Mouse (Mus musculus): Measurements from ENCODE around the gene Osbpl8. TPM values are rescaled to one million over a fixed set of nuclear protein-coding genes. Genes with fewer than 3 reads are reported as not detected.

The Osbpl8 gene
- polyA plus RNA-seq, 1 experiment from 2014 or later, result 3.0 TPM

- ATAC-seq, result no peak
- Histone ChIP-seq H3K9ac (ENCODE audit: low read depth, low read length) (no peak overlapping the region), H3K27me3 (replicated peaks; ENCODE audit: control insufficient read depth, insufficient read depth, low read length) (no peaks in the 10 kb centered on the region), H3K9me3 (ENCODE audit: control insufficient read depth, low read length) (no peaks in the 10 kb centered on the region), H3K4me2 (ENCODE audit: low read depth, low read length) (no peak overlapping the region), H3K36me3 (ENCODE audit: control insufficient read depth, insufficient read depth, low read length) (no peaks in the 10 kb centered on the region), H3K4me3 (ENCODE audit: low read length) (no peak overlapping the region), H3K4me1 (ENCODE audit: control insufficient read depth, insufficient read depth, low read length) (no peaks in the 10 kb centered on the region), H3K27ac (ENCODE audit: low read length) (no peak overlapping the region)
- WGBS, result 79% methylated on average over 11 of the region's 11 CpGs
Observed at GRCm38 (mm10) chr10:111272905-111273304, 108.4 kb downstream of the Osbpl8 start.

DNA sequence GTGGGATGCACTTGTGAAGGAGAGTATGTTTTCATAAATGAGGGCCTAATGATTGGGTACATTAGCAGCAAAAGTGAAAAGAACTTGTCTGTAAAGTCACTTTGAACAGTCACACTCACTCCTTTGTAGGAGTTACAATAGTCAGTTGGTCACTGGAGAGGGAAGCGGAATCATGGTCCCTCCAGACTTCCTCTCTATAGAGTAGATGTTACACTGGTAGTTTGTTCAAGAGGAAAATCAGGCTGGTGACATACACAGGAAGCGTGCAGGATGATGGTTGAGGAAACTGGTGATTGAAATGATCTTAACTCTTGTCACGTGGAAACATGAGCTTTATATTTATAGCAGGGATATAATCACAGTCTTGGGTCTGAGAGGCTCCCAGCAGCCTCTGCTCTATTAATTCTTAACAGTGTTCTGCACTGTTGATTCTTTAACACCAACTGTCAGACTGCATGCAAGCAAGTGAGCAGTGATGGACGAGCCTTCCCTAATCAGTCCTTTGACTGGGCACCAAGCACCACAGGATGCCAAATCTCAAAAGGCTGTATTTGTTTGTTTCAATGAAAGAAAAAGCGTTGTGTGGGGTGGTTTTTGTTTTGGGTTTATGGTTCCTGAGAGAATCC is 109.0 kb downstream of the Osbpl8 start:
- no peak overlapping the region for H3K27ac ChIP-seq (ENCODE audit: low read length)
- no peak for ATAC-seq
- no peaks in the 10 kb centered on the region for H3K4me1 ChIP-seq (ENCODE audit: control insufficient read depth, insufficient read depth, low read length)
- 77% methylated on average over 5 of the region's 5 CpGs for WGBS
- no peak overlapping the region for H3K9ac ChIP-seq (ENCODE audit: low read depth, low read length)
- H3K36me3 ChIP-seq (ENCODE audit: control insufficient read depth, insufficient read depth, low read length), result no peaks in the 10 kb centered on the region
- H3K4me3 ChIP-seq (ENCODE audit: low read length), result no peak overlapping the region
- H3K9me3 ChIP-seq (ENCODE audit: control insufficient read depth, low read length), result no peaks in the 10 kb centered on the region
- H3K27me3 ChIP-seq (replicated peaks; ENCODE audit: control insufficient read depth, insufficient read depth, low read length), result no peaks in the 10 kb centered on the region
- no peak overlapping the region for H3K4me2 ChIP-seq (ENCODE audit: low read depth, low read length)

DNA sequence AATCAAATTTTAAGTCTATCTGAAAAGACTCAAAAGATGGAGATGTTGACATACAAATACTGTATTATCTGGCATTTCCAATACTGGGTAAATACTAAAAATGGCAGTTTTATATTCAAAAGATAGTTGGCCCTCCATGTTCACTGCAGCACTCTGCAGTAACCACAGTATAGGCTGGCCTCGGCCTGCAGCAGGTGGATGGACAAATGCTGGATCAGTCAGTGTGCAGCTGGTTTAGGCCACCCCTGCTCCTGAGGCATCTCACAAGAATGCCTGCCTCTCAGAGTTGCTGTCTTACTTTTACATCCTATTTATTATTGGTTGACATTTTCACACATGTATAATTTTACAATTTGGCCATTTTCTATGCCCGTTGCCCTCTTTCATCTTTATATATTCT is 111.3 kb downstream of the Osbpl8 start:
- H3K9me3 ChIP-seq (ENCODE audit: control insufficient read depth, low read length), result no peaks in the 10 kb centered on the region
- no peak overlapping the region for H3K4me3 ChIP-seq (ENCODE audit: low read length)
- no peak overlapping the region for H3K27ac ChIP-seq (ENCODE audit: low read length)
- no peak for ATAC-seq
- H3K4me1 ChIP-seq (ENCODE audit: control insufficient read depth, insufficient read depth, low read length), result no peaks in the 10 kb centered on the region
- H3K9ac ChIP-seq (ENCODE audit: low read depth, low read length), result no peak overlapping the region
- whole genome bisulfite sequencing, result 91% methylated on average over 2 of the region's 2 CpGs
- H3K36me3 ChIP-seq (ENCODE audit: control insufficient read depth, insufficient read depth, low read length), result no peaks in the 10 kb centered on the region
- H3K4me2 ChIP-seq (ENCODE audit: low read depth, low read length), result no peak overlapping the region
- H3K27me3 ChIP-seq (replicated peaks; ENCODE audit: control insufficient read depth, insufficient read depth, low read length), result no peaks in the 10 kb centered on the region

DNA sequence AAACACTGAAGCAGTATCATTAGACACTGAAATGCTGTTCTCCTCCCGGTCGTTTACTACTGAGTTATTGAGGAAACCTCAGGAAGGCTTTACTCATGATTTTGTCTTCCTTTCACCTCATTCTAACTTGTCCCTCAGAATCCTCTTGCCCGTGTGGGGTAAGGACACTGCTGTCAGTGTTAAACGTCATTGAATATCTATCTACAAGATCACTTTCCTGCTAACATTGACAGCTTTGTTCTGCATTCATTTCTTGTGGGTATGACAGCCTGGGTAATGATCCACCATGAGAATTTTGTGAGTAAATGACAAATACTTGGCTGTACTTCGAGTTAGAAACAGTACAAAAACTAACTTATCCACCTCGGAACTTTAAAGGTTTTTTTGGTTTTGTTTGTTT is 133.1 kb downstream of the Osbpl8 start:
- no peak overlapping the region for H3K9ac ChIP-seq (ENCODE audit: low read depth, low read length)
- no peak for ATAC-seq

GRCm38 (mm10) chr10:111298140-111299098 is 133.9 kb downstream of the Osbpl8 start, which contains the start of gene Bbs10:
TSS of gene Bbs10 (plus strand) at chr10:111298679.
- Histone ChIP-seq H3K9me3 (ENCODE audit: control insufficient read depth, low read length) (no peaks in the 10 kb centered on the region), H3K4me2 (ENCODE audit: low read depth, low read length) (peak within 1 kb of the TSS; percentile 63), H3K4me3 (ENCODE audit: low read length) (peak within 1 kb of the TSS; percentile 84), H3K36me3 (ENCODE audit: control insufficient read depth, insufficient read depth, low read length) (no peaks in the 10 kb centered on the region), H3K27ac (ENCODE audit: low read length) (peak within 1 kb of the TSS; percentile 72), H3K4me1 (ENCODE audit: control insufficient read depth, insufficient read depth, low read length) (no peaks in the 10 kb centered on the region), H3K27me3 (replicated peaks; ENCODE audit: control insufficient read depth, insufficient read depth, low read length) (no peaks in the 10 kb centered on the region), H3K9ac (ENCODE audit: low read depth, low read length) (peak within 1 kb of the TSS; percentile 76)
- whole genome bisulfite sequencing, result 1% methylated on average over 54 of the region's 54 CpGs
- peak; percentile 100 for ATAC-seq

More for the DNA sequence above, 133.1 kb downstream of the Osbpl8 start:
- Histone ChIP-seq H3K9me3 (ENCODE audit: control insufficient read depth, low read length) (no peaks in the 10 kb centered on the region), H3K27ac (ENCODE audit: low read length) (no peak overlapping the region), H3K4me1 (ENCODE audit: control insufficient read depth, insufficient read depth, low read length) (no peaks in the 10 kb centered on the region), H3K4me3 (ENCODE audit: low read length) (peak overlapping the region; percentile 84; the same call in 1 of the 2 replicates), H3K36me3 (ENCODE audit: control insufficient read depth, insufficient read depth, low read length) (no peaks in the 10 kb centered on the region), H3K27me3 (replicated peaks; ENCODE audit: control insufficient read depth, insufficient read depth, low read length) (no peaks in the 10 kb centered on the region), H3K4me2 (ENCODE audit: low read depth, low read length) (peak overlapping the region; percentile 63)
- 40% methylated on average over 6 of the region's 6 CpGs for WGBS

DNA sequence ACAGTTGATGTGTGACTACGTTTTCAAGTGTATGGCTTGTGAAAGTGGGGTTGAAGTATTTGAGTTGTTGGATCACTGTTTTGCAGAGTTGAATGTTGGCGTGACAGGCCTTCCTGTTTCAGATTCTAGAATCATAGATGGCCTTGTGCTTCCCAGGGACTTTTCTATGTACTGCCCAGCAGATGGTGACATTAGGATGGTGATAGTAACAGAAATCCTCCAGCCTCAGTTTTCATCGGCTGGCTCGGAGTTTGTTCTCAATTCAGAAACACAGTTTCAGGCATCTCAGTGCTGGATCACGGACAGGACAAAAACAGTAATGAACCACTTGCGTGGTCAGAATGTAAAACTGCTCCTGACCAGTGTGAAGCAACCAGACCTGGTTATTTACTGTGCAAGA is 135.0 kb downstream of the Osbpl8 start:
- no peaks in the 10 kb centered on the region for H3K4me1 ChIP-seq (ENCODE audit: control insufficient read depth, insufficient read depth, low read length)
- no peaks in the 10 kb centered on the region for H3K9me3 ChIP-seq (ENCODE audit: control insufficient read depth, low read length)
- 82% methylated on average over 6 of the region's 6 CpGs for whole genome bisulfite sequencing
- no peak overlapping the region for H3K27ac ChIP-seq (ENCODE audit: low read length)
- no peaks in the 10 kb centered on the region for H3K36me3 ChIP-seq (ENCODE audit: control insufficient read depth, insufficient read depth, low read length)
- no peak overlapping the region for H3K4me3 ChIP-seq (ENCODE audit: low read length)
- no peak overlapping the region for H3K9ac ChIP-seq (ENCODE audit: low read depth, low read length)
- no peak overlapping the region for H3K4me2 ChIP-seq (ENCODE audit: low read depth, low read length)
- H3K27me3 ChIP-seq (replicated peaks; ENCODE audit: control insufficient read depth, insufficient read depth, low read length), result no peaks in the 10 kb centered on the region
- no peak for ATAC-seq

- WGBS, result 90% methylated on average over 5 of the region's 5 CpGs
- ATAC-seq, result no peak
- Histone ChIP-seq H3K36me3 (ENCODE audit: control insufficient read depth, insufficient read depth, low read length) (no peaks in the 10 kb centered on the region), H3K4me3 (ENCODE audit: low read length) (no peak overlapping the region), H3K4me1 (ENCODE audit: control insufficient read depth, insufficient read depth, low read length) (no peaks in the 10 kb centered on the region), H3K4me2 (ENCODE audit: low read depth, low read length) (no peak overlapping the region), H3K27me3 (replicated peaks; ENCODE audit: control insufficient read depth, insufficient read depth, low read length) (no peaks in the 10 kb centered on the region), H3K9ac (ENCODE audit: low read depth, low read length) (no peak overlapping the region), H3K9me3 (ENCODE audit: control insufficient read depth, low read length) (no peaks in the 10 kb centered on the region), H3K27ac (ENCODE audit: low read length) (no peak overlapping the region)
Observed at GRCm38 (mm10) chr10:111301041-111301440, 136.5 kb downstream of the Osbpl8 start.

DNA sequence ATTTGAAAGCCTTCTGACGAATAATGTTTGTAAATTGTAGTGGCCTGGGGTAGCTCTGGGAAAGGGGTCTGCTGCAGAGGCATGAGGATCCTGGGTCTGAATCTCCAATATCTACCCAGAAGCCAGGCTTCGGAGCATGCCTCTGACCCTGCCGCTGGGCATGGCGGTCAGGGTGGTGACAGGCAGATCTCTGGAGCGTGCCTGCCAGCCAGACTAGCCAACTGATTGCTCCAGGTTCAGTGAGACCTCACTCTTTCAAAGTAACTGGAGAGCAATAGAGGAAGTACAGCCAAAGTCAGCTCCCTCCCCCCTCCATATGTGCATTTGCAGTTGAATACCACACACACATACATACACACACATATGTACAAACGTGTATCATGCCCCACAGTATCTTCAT is 137.9 kb downstream of the Osbpl8 start:
- ATAC-seq, result no peak
- no peak overlapping the region for H3K4me3 ChIP-seq (ENCODE audit: low read length)
- 91% methylated on average over 6 of the region's 6 CpGs for WGBS
- no peaks in the 10 kb centered on the region for H3K36me3 ChIP-seq (ENCODE audit: control insufficient read depth, insufficient read depth, low read length)
- no peaks in the 10 kb centered on the region for H3K4me1 ChIP-seq (ENCODE audit: control insufficient read depth, insufficient read depth, low read length)
- H3K27me3 ChIP-seq (replicated peaks; ENCODE audit: control insufficient read depth, insufficient read depth, low read length), result no peaks in the 10 kb centered on the region
- H3K4me2 ChIP-seq (ENCODE audit: low read depth, low read length), result no peak overlapping the region
- H3K27ac ChIP-seq (ENCODE audit: low read length), result no peak overlapping the region
- H3K9ac ChIP-seq (ENCODE audit: low read depth, low read length), result no peak overlapping the region
- no peaks in the 10 kb centered on the region for H3K9me3 ChIP-seq (ENCODE audit: control insufficient read depth, low read length)

- no peak for ATAC-seq
- H3K27ac ChIP-seq (ENCODE audit: low read length), result no peak overlapping the region
- H3K27me3 ChIP-seq (replicated peaks; ENCODE audit: control insufficient read depth, insufficient read depth, low read length), result no peaks in the 10 kb centered on the region
- WGBS, result 89% methylated on average over 13 of the region's 13 CpGs
- no peak overlapping the region for H3K9ac ChIP-seq (ENCODE audit: low read depth, low read length)
- no peaks in the 10 kb centered on the region for H3K4me1 ChIP-seq (ENCODE audit: control insufficient read depth, insufficient read depth, low read length)
- H3K4me2 ChIP-seq (ENCODE audit: low read depth, low read length), result no peak overlapping the region
- no peak overlapping the region for H3K4me3 ChIP-seq (ENCODE audit: low read length)
- H3K9me3 ChIP-seq (ENCODE audit: control insufficient read depth, low read length), result no peaks in the 10 kb centered on the region
- H3K36me3 ChIP-seq (ENCODE audit: control insufficient read depth, insufficient read depth, low read length), result no peaks in the 10 kb centered on the region
Observed at GRCm38 (mm10) chr10:111308850-111309501, 144.4 kb downstream of the Osbpl8 start.
